Mouse (Mus musculus) bone marrow macrophage, adult 2 months (primary cell): ENCODE data around the gene Fxyd6. TPM values are rescaled to one million over a fixed set of nuclear protein-coding genes. Genes with fewer than 3 reads are reported as not detected.

Experiments
- H3K27ac ChIP-seq: 2 replicates; pipeline ENCODE4 v1.5.1; 2012; ENCODE audit warnings: low read depth, low read length; ENCODE audit not compliant: insufficient read depth
- H3K4me1 ChIP-seq: 2 replicates; pipeline ENCODE4 v1.6.1; 2012; ENCODE audit warnings: low read length; ENCODE audit not compliant: control insufficient read depth, insufficient read depth
- H3K4me3 ChIP-seq: 2 replicates; pipeline ENCODE4 v1.5.1; 2012; ENCODE audit warnings: mild to moderate bottlenecking, low read length, moderate library complexity; ENCODE audit not compliant: insufficient read depth
- CTCF ChIP-seq: IDR thresholded peaks from 2 replicates; pipeline ENCODE4 v1.5.1; 2012; ENCODE audit warnings: low read depth, mild to moderate bottlenecking, low read length, moderate library complexity
- POLR2A ChIP-seq: IDR thresholded peaks from 2 replicates; pipeline ENCODE4 v1.6.1; 2012; ENCODE audit warnings: mild to moderate bottlenecking, low read depth, low read length, borderline replicate concordance
- polyA plus RNA-seq: library from polyadenylated mRNA; stranded (reverse); fragments of >200 nt; gene quantifications from 2 replicates; pipeline ENCODE4 v1.2.4, GENCODE M21; 2012; ENCODE audit not compliant: missing spikeins, insufficient read depth, insufficient read length

The Fxyd6 gene
- polyA plus RNA-seq, 1 experiment: not detected

DNA sequence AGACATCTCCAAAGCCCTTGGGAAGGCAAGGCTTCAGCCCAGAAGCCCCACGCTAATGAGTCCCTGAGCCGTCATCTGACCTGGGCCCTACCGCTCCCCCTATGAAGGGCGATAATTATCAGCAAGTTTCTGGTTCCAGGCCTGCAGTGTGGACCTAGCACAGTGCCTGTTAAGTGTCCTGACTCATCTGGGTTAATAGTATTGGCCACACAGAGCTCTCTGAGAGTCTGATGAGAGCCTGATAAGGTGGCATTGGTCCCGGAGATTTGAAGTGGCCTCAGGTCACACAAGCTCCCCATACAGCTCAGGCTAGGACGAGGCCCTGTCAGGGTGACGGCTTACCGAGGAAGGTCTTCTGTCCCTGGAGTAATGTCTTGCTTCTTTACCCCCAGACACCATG, 19.6 kb downstream of the Fxyd6 start:
- Histone ChIP-seq H3K4me3 (no peak overlapping the region), H3K27ac (no peak overlapping the region), H3K4me1 (peaks cover 4% of the 10 kb centered on the region)
- TF ChIP-seq POLR2A (no peak), CTCF (no peak)

- TF ChIP-seq CTCF: no peak
- no peak for TF ChIP-seq POLR2A
- H3K4me3 ChIP-seq: no peak overlapping the region
- no peak overlapping the region for H3K27ac ChIP-seq
- peaks cover 4% of the 10 kb centered on the region for H3K4me1 ChIP-seq
Measured at GRCm38 (mm10) chr9:45391299-45391698, 21.3 kb downstream of the Fxyd6 start.

DNA sequence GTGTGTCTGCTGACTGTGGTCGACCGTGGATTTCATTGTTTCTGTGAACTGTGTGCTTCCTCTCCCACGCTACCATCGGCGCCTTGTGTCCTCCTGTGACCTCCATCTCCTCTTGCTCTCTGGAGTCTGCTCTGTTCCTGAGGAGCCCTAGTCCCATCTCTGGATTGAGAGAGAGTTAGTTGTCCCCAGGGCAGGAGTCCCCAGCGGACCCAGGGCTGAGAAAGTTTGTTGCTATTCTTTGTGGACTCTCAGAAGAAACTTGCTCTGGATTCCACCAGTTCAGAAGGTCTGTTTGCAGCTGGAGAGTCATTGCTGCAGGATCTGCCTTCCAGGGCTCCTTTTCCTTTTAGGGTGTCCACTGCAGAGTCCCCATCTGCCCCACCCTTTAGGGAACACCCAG, 25.2 kb downstream of the Fxyd6 start:
- no peaks in the 10 kb centered on the region for H3K4me1 ChIP-seq
- TF ChIP-seq CTCF (no peak), POLR2A (no peak)
- H3K4me3 ChIP-seq: no peak overlapping the region
- no peak overlapping the region for H3K27ac ChIP-seq

DNA sequence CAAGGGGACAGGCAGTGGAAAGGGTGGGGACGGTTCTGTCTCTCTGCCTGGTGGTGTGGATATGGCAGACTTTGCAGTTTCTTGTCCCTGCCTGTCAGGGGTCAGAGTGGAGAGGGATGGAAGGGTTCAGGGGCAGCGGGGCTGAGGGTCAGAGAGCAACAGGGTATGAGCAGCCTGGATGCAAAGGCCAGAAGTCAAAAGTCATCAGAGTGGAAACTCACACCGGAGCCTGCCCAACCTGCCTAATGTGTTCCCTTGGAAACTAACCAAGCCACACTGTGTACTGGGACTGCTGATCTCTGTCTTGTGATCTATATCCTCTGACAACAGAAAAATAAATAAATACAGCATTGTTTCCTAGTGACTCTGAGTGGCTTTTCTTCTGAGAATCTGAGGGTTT, 25.8 kb downstream of the Fxyd6 start:
- H3K4me3 ChIP-seq: no peak overlapping the region
- TF ChIP-seq POLR2A (no peak), CTCF (no peak)
- H3K27ac ChIP-seq: no peak overlapping the region
- no peaks in the 10 kb centered on the region for H3K4me1 ChIP-seq

GRCm38 (mm10) chr9:45398336-45398735, 28.4 kb downstream of the Fxyd6 start:
- H3K27ac ChIP-seq: no peak overlapping the region
- no peaks in the 10 kb centered on the region for H3K4me1 ChIP-seq
- TF ChIP-seq CTCF (no peak), POLR2A (no peak)
- H3K4me3 ChIP-seq: no peak overlapping the region

DNA sequence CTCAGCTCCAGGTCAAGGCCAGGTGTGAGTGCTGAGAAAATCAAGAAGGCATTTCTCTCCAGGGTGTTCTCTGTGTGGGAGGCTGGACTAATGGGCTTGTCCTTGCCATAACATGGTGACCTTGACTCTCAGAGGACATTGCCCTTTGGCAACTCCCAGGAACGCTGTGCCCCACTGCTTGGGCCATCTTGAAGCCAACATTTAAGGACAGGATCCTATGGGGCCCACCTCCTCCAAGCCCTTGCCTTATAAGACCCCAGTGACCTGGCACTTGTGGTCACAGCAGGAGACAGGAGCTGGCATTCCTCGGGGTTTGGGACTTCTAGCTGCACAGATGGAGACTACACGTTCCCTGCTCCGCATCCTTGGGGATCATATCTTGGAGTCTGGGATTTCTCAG, 29.4 kb downstream of the Fxyd6 start, which contains the start of gene Fxyd2:
Gene Fxyd2, plus strand, starts transcription at position 236 of the 400 bp plus-strand sequence.
- TF ChIP-seq POLR2A: no peak
- no peak for TF ChIP-seq CTCF
- no peak within 1 kb of the TSS for H3K27ac ChIP-seq
- H3K4me1 ChIP-seq: 0 out of 2 replicates have a peak, but pooled peaks cover 3% of the 10 kb centered on the region
- H3K4me3 ChIP-seq: no peak within 1 kb of the TSS

DNA sequence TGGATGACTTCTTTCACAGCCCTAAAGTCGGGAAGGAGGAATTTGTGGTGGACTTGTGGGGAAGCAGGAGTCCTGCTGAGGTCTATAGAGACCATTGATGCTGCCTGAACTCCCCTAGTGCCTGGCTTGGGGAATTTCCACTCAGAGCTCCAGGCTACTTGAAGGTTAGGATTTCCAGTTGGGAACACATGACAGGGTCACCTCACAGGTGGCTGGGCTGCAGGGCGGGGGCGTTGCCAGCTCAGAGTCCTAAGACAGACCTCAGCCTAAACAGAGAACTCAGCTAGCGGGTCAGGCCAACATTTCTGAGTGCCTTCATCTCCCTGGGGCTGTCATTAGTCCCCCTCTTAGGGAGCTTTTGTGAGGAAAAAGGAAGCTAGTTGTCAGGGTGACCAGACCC, 31.9 kb downstream of the Fxyd6 start:
- TF ChIP-seq POLR2A (no peak), CTCF (no peak)
- H3K4me1 ChIP-seq: peaks cover 17% of the 10 kb centered on the region
- no peak overlapping the region for H3K4me3 ChIP-seq
- no peak overlapping the region for H3K27ac ChIP-seq

DNA sequence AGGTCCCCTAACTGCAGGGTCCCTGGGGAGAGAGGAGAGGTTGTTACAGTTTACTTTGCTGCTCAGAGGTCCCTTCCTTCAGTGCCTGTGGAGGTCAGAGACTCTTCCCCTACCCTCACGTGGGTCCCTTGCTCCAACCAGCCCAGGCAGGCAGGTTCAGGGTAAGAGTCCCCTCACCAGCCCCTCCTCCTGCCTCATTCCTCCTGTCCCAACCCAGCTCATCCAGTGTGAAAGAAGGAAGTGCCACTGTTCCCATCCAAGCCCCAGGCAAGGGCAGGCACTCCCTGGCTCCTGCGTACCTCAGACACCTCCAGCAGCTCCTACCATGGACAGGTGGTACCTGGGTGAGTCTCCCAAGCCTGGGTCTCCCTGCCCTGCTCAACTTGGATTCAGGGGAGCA, 33.0 kb downstream of the Fxyd6 start:
- TF ChIP-seq POLR2A: no peak
- TF ChIP-seq CTCF: no peak
- H3K27ac ChIP-seq: no peak overlapping the region

GRCm38 (mm10) chr9:45405694-45406093, 35.7 kb downstream of the Fxyd6 start:
- peak overlapping the region; percentile 19; the same call in 1 of the 2 replicates for H3K4me3 ChIP-seq
- peaks cover 20% of the 10 kb centered on the region for H3K4me1 ChIP-seq
- peak overlapping the region; percentile 97 for H3K27ac ChIP-seq
- TF ChIP-seq CTCF (no peak), POLR2A (no peak)

More for the DNA sequence above, 33.0 kb downstream of the Fxyd6 start:
- Histone ChIP-seq H3K4me1 (peaks cover 20% of the 10 kb centered on the region), H3K4me3 (no peak overlapping the region)

DNA sequence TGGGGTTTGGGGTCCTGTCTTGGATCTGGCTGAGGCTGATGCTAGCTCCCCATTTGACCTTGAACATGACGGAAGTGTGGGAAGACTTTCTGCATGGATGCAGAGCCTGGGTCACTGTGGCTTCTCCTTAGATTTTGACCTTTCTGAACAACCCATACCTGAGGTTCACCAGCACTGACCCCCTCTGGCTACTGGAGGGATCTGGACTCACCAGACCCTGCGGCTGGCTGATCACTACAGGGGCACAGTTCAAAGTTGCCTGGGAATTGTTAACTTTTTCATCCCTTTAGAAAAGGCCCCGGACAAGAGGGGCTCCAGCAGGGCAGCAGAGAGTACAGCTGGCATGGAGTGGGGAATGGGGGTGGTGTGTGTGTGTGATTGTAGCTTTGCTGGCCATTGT, 36.8 kb downstream of the Fxyd6 start:
- no peak overlapping the region for H3K4me3 ChIP-seq
- TF ChIP-seq POLR2A (no peak), CTCF (no peak)
- H3K4me1 ChIP-seq: peaks cover 20% of the 10 kb centered on the region
- no peak overlapping the region for H3K27ac ChIP-seq
